Mouse (Mus musculus): ENCODE data around the gene Atrnl1. TPM values are rescaled to one million over a fixed set of nuclear protein-coding genes. Genes with fewer than 3 reads are reported as not detected.

The Atrnl1 gene
- polyA plus RNA-seq, 1 experiment from 2014 or later, result 2.6 TPM

DNA sequence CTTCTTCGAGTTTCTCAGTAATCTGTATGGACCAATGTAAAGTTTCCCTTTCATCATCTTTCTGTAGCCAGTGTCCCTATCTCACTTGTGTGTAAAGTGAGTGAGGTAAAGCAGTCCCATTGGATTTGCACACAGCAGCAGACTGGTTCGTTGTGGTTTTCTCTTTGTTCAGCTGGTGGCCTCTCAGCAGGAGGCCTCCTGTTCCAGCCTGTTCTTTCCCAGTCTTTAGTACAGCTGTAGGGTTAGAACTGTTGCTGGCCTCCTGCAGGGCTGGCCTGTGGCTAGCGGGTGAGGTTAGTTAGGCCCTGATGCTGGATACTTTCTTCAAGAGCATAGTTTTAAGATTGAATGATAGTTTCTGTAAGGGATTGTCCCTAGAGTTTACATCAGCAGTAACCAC is 280.1 kb downstream of the Atrnl1 start:
- WGBS, result 52% methylated on average over 3 of the region's 3 CpGs
- Histone ChIP-seq H3K4me1 (ENCODE audit: control insufficient read depth, insufficient read depth, low read length) (peaks cover 8% of the 10 kb centered on the region), H3K36me3 (ENCODE audit: control insufficient read depth, insufficient read depth) (no peaks in the 10 kb centered on the region), H3K4me2 (ENCODE audit: low read depth, low read length) (no peak overlapping the region), H3K27me3 (ENCODE audit: control insufficient read depth, insufficient read depth, low read length) (no peaks in the 10 kb centered on the region), H3K4me3 (ENCODE audit: low read length) (no peak overlapping the region), H3K9me3 (replicated peaks; ENCODE audit: control insufficient read depth, low read length) (no peaks in the 10 kb centered on the region), H3K9ac (ENCODE audit: low read length) (no peak overlapping the region), H3K27ac (ENCODE audit: low read length) (no peak overlapping the region)
- no peak for ATAC-seq (replicated peaks; ENCODE audit: extremely low read depth, insufficient read depth, low FRiP score)

GRCm38 (mm10) chr19:57894191-57894590 is 283.4 kb downstream of the Atrnl1 start:
- Histone ChIP-seq H3K27me3 (ENCODE audit: control insufficient read depth, insufficient read depth, low read length) (no peaks in the 10 kb centered on the region), H3K4me2 (ENCODE audit: low read depth, low read length) (no peak overlapping the region), H3K4me1 (ENCODE audit: control insufficient read depth, insufficient read depth, low read length) (peaks cover 8% of the 10 kb centered on the region), H3K9ac (ENCODE audit: low read length) (no peak overlapping the region), H3K27ac (ENCODE audit: low read length) (no peak overlapping the region), H3K9me3 (replicated peaks; ENCODE audit: control insufficient read depth, low read length) (no peaks in the 10 kb centered on the region), H3K36me3 (ENCODE audit: control insufficient read depth, insufficient read depth) (no peaks in the 10 kb centered on the region), H3K4me3 (ENCODE audit: low read length) (no peak overlapping the region)
- ATAC-seq (replicated peaks; ENCODE audit: extremely low read depth, insufficient read depth, low FRiP score), result no peak
- 49% methylated on average over 1 of the region's 1 CpGs for WGBS

- 78% methylated on average over 1 of the region's 1 CpGs for WGBS
These were observed 289.2 kb downstream of the Atrnl1 start for GRCm38 (mm10) chr19:57900037-57900436.

DNA sequence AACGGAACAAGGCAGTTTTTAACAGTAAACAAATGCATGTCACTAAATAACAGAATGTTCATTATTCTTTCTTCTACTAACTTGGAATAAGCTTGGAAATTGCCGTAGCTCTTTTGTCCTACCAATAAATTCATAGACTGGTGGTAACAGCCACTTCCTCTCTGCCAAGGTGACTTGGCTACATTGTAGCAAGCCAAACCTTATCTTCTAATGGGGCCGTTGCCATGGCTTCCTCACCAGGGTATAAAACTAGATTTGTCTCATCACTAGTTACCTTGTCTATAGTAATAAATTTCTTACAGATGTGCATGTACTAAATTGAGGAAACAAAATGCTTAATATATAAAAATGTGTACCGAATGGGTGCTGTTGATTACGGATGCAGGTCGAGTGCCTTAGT is 298.6 kb downstream of the Atrnl1 start:
- 85% methylated on average over 6 of the region's 6 CpGs for WGBS
- no peaks in the 10 kb centered on the region for H3K9me3 ChIP-seq (replicated peaks; ENCODE audit: control insufficient read depth, low read length)
- no peaks in the 10 kb centered on the region for H3K4me1 ChIP-seq (ENCODE audit: control insufficient read depth, insufficient read depth, low read length)
- H3K4me3 ChIP-seq (ENCODE audit: low read length), result no peak overlapping the region
- no peak overlapping the region for H3K27ac ChIP-seq (ENCODE audit: low read length)
- no peaks in the 10 kb centered on the region for H3K36me3 ChIP-seq (ENCODE audit: control insufficient read depth, insufficient read depth)
- ATAC-seq (replicated peaks; ENCODE audit: extremely low read depth, insufficient read depth, low FRiP score), result no peak
- no peak overlapping the region for H3K9ac ChIP-seq (ENCODE audit: low read length)
- no peak overlapping the region for H3K4me2 ChIP-seq (ENCODE audit: low read depth, low read length)
- H3K27me3 ChIP-seq (ENCODE audit: control insufficient read depth, insufficient read depth, low read length), result no peaks in the 10 kb centered on the region

More at GRCm38 (mm10) chr19:57900037-57900436, 289.2 kb downstream of the Atrnl1 start:
- H3K9ac ChIP-seq (ENCODE audit: low read length), result no peak overlapping the region
- no peak overlapping the region for H3K4me2 ChIP-seq (ENCODE audit: low read depth, low read length)
- ATAC-seq (replicated peaks; ENCODE audit: extremely low read depth, insufficient read depth, low FRiP score), result no peak
- no peaks in the 10 kb centered on the region for H3K4me1 ChIP-seq (ENCODE audit: control insufficient read depth, insufficient read depth, low read length)
- H3K27me3 ChIP-seq (ENCODE audit: control insufficient read depth, insufficient read depth, low read length), result no peaks in the 10 kb centered on the region
- H3K9me3 ChIP-seq (replicated peaks; ENCODE audit: control insufficient read depth, low read length), result no peaks in the 10 kb centered on the region
- H3K36me3 ChIP-seq (ENCODE audit: control insufficient read depth, insufficient read depth), result no peaks in the 10 kb centered on the region
- no peak overlapping the region for H3K4me3 ChIP-seq (ENCODE audit: low read length)
- H3K27ac ChIP-seq (ENCODE audit: low read length), result no peak overlapping the region

GRCm38 (mm10) chr19:57910650-57911049 is 299.8 kb downstream of the Atrnl1 start:
- no peak overlapping the region for H3K27ac ChIP-seq (ENCODE audit: low read length)
- H3K27me3 ChIP-seq (ENCODE audit: control insufficient read depth, insufficient read depth, low read length), result no peaks in the 10 kb centered on the region
- no peak for ATAC-seq (replicated peaks; ENCODE audit: extremely low read depth, insufficient read depth, low FRiP score)
- no peak overlapping the region for H3K4me3 ChIP-seq (ENCODE audit: low read length)
- H3K9me3 ChIP-seq (replicated peaks; ENCODE audit: control insufficient read depth, low read length), result no peaks in the 10 kb centered on the region
- H3K4me1 ChIP-seq (ENCODE audit: control insufficient read depth, insufficient read depth, low read length), result no peaks in the 10 kb centered on the region
- H3K36me3 ChIP-seq (ENCODE audit: control insufficient read depth, insufficient read depth), result no peaks in the 10 kb centered on the region
- no peak overlapping the region for H3K4me2 ChIP-seq (ENCODE audit: low read depth, low read length)
- H3K9ac ChIP-seq (ENCODE audit: low read length), result no peak overlapping the region
- 87% methylated on average over 6 of the region's 6 CpGs for WGBS

DNA sequence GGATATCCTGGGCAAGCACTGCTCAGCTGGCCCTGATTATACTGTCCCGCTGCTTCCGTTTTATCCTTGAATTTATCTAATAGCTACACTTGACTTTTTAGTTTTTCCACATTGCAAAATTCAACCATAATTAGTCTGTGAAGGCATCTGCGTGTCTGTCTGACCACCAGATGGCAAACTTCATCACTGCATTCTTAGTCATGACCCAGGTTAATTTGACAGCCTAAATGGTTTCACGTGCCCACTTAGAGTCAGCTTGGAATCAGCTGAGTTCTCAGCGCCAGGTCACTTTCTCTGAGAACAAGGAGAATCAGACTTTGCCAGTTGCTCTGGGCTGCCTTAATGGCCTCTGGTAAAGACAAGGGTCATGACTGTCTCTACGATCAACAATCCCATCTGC is 305.5 kb downstream of the Atrnl1 start:
- Histone ChIP-seq H3K36me3 (ENCODE audit: control insufficient read depth, insufficient read depth) (no peaks in the 10 kb centered on the region), H3K9me3 (replicated peaks; ENCODE audit: control insufficient read depth, low read length) (peaks cover 8% of the 10 kb centered on the region), H3K27ac (ENCODE audit: low read length) (no peak overlapping the region), H3K4me2 (ENCODE audit: low read depth, low read length) (no peak overlapping the region), H3K9ac (ENCODE audit: low read length) (no peak overlapping the region), H3K27me3 (ENCODE audit: control insufficient read depth, insufficient read depth, low read length) (no peaks in the 10 kb centered on the region), H3K4me3 (ENCODE audit: low read length) (no peak overlapping the region), H3K4me1 (ENCODE audit: control insufficient read depth, insufficient read depth, low read length) (peaks cover 3% of the 10 kb centered on the region; the same call in 1 of the 2 replicates)
- ATAC-seq (replicated peaks; ENCODE audit: extremely low read depth, insufficient read depth, low FRiP score), result no peak
- WGBS, result 64% methylated on average over 6 of the region's 6 CpGs

DNA sequence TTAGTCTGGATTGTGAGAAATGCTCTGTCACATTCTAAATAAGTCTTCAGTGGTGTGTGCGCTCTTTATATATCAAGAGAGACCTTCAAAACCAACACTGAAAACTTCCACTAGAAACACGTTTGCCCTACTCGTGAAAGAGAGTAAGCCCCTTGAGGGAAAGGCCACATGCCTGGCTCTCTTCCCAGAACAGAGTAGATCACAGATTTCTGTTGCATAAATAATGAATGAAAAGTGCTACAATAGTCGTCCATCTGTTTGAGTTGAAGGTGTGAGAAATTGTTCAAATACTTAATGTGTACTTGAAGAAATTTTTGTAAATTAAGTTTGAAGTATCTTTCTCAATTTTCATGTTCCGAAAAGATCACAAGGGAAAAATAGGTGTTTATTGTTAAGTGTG is 312.2 kb downstream of the Atrnl1 start:
- WGBS, result 62% methylated on average over 5 of the region's 5 CpGs
- Histone ChIP-seq H3K4me3 (ENCODE audit: low read length) (no peak overlapping the region), H3K9me3 (replicated peaks; ENCODE audit: control insufficient read depth, low read length) (peaks cover 8% of the 10 kb centered on the region), H3K4me2 (ENCODE audit: low read depth, low read length) (no peak overlapping the region), H3K27ac (ENCODE audit: low read length) (no peak overlapping the region), H3K36me3 (ENCODE audit: control insufficient read depth, insufficient read depth) (no peaks in the 10 kb centered on the region), H3K27me3 (ENCODE audit: control insufficient read depth, insufficient read depth, low read length) (no peaks in the 10 kb centered on the region), H3K4me1 (ENCODE audit: control insufficient read depth, insufficient read depth, low read length) (peaks cover 7% of the 10 kb centered on the region), H3K9ac (ENCODE audit: low read length) (no peak overlapping the region)
- no peak for ATAC-seq (replicated peaks; ENCODE audit: extremely low read depth, insufficient read depth, low FRiP score)

DNA sequence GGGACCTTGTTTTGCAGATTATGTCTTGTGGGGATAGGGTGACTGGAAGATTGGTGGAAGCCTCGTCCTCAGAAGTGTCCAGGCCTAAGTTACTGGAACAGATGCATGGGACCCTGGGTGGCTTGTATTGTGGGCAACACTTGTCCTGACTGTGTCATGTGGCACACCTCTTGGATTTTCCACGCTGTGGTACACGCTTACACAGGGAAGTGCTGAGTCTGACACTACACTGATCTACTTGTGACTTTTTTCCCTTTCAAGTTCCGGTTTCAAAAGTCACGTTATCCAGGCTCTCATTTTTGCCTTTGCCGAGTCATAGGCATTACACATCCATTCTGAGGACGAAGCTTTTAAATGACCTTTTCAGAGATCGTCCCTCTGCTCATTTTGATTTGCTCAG is 314.0 kb downstream of the Atrnl1 start:
- Histone ChIP-seq H3K9me3 (replicated peaks; ENCODE audit: control insufficient read depth, low read length) (peaks cover 8% of the 10 kb centered on the region), H3K36me3 (ENCODE audit: control insufficient read depth, insufficient read depth) (no peaks in the 10 kb centered on the region), H3K27me3 (ENCODE audit: control insufficient read depth, insufficient read depth, low read length) (no peaks in the 10 kb centered on the region), H3K4me1 (ENCODE audit: control insufficient read depth, insufficient read depth, low read length) (peaks cover 7% of the 10 kb centered on the region), H3K4me3 (ENCODE audit: low read length) (no peak overlapping the region), H3K4me2 (ENCODE audit: low read depth, low read length) (no peak overlapping the region), H3K9ac (ENCODE audit: low read length) (no peak overlapping the region), H3K27ac (ENCODE audit: low read length) (no peak overlapping the region)
- WGBS, result 80% methylated on average over 8 of the region's 8 CpGs
- no peak for ATAC-seq (replicated peaks; ENCODE audit: extremely low read depth, insufficient read depth, low FRiP score)

DNA sequence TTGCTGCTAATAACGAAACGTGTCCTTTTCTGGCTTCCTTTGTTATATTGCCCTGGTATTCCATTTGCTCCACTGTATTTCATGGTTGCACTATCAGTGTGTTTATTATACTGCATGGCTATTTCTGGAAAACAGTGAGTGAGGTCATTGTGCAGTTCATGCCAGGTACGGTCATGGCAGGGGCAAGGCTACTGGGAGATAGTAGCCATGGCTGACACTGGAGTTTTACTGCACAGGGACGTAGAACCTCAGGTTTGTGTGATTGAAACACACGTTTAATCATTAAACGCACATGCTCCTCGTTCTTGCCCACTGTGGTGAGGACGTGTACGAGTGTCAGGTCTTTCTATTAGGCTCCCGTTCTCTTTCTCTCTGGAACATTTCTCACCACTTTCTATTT is 314.8 kb downstream of the Atrnl1 start:
- Histone ChIP-seq H3K4me3 (ENCODE audit: low read length) (no peak overlapping the region), H3K27ac (ENCODE audit: low read length) (0 out of 2 replicates have a peak overlapping the region, but pooled peaks have one; percentile 4), H3K27me3 (ENCODE audit: control insufficient read depth, insufficient read depth, low read length) (no peaks in the 10 kb centered on the region), H3K36me3 (ENCODE audit: control insufficient read depth, insufficient read depth) (no peaks in the 10 kb centered on the region), H3K9ac (ENCODE audit: low read length) (no peak overlapping the region), H3K4me2 (ENCODE audit: low read depth, low read length) (no peak overlapping the region), H3K4me1 (ENCODE audit: control insufficient read depth, insufficient read depth, low read length) (peaks cover 7% of the 10 kb centered on the region), H3K9me3 (replicated peaks; ENCODE audit: control insufficient read depth, low read length) (peaks cover 3% of the 10 kb centered on the region)
- 52% methylated on average over 10 of the region's 10 CpGs for WGBS
- peak; percentile 78 for ATAC-seq (replicated peaks; ENCODE audit: extremely low read depth, insufficient read depth, low FRiP score)
